Comparison of ENCODE assay signal across 21 mouse cellular contexts in genomic region chr19:47399029-47399428, GRCm38 (mm10).
DNase-seq lines count a peak whose midpoint lies in the region; ATAC-seq and TF ChIP-seq lines count a peak whose summit lies in the region.
"Had no signal": no experiment of that assay in that cellular context is flagged by ENCODE, and none has a peak within 500 bp of the region (broad histone marks: within the 10 kb centered on the region; RNA-seq: fewer than 3 reads in every experiment).

No protein-coding gene starts in this region.

- no peak for ATAC-seq in hindbrain, embryonic 13.5 days (ENCODE audit: low FRiP score)
- ATAC-seq in hindbrain, embryonic 11.5 days (ENCODE audit: low FRiP score): no peak
- no peak for ATAC-seq in limb, embryonic 15.5 days (ENCODE audit: insufficient number of reproducible peaks, low FRiP score, low TSS enrichment, low read depth)
- ATAC-seq in intestine, postnatal 0 days: no peak
- ATAC-seq: activated CD4-positive, CD25-positive, alpha-beta regulatory T cell, adult 4 months; forebrain, embryonic 16.5 days had no signal

- H3K4me3 ChIP-seq in hindbrain, embryonic 13.5 days: no peak overlapping the region
- no peak overlapping the region for H3K4me3 ChIP-seq in hindbrain, embryonic 11.5 days (ENCODE audit: low read depth, low read length)
- H3K4me3 ChIP-seq in embryonic facial prominence, embryonic 10.5 days: no peak overlapping the region
- no peak overlapping the region for H3K4me3 ChIP-seq in limb, embryonic 15.5 days
- H3K4me3 ChIP-seq in intestine, postnatal 0 days (ENCODE audit: low read depth, low read length): no peak overlapping the region
- H3K4me3 ChIP-seq: heart, embryonic 10.5 days; midbrain, embryonic 12.5 days had no signal

- H3K27ac ChIP-seq in hindbrain, embryonic 13.5 days: peak overlapping the region; percentile 67
- H3K27ac ChIP-seq in hindbrain, embryonic 11.5 days (ENCODE audit: low read depth, low read length): no peak overlapping the region
- 0 out of 2 replicates have a peak overlapping the region, but pooled peaks have one; percentile 63 for H3K27ac ChIP-seq in embryonic facial prominence, embryonic 10.5 days (replicated peaks)
- peak overlapping the region; percentile 68; the same call in 1 of the 2 replicates for H3K27ac ChIP-seq in limb, embryonic 15.5 days
- no peak overlapping the region for H3K27ac ChIP-seq in intestine, postnatal 0 days (ENCODE audit: low read depth, low read length)
- H3K27ac ChIP-seq: kidney, postnatal 0 days; liver, embryonic 14.5 days; midbrain, embryonic 12.5 days had no signal

- TF ChIP-seq CTCF in intestine, postnatal 0 days (IDR thresholded peaks at IDR 0.05; ENCODE audit: low read depth): no peak

- no peak overlapping the region for H3K4me2 ChIP-seq in hindbrain, embryonic 13.5 days
- no peak overlapping the region for H3K4me2 ChIP-seq in hindbrain, embryonic 11.5 days (replicated peaks; ENCODE audit: low read depth, low read length)
- no peak overlapping the region for H3K4me2 ChIP-seq in limb, embryonic 15.5 days
- H3K4me2 ChIP-seq in intestine, postnatal 0 days (replicated peaks; ENCODE audit: low read depth): no peak overlapping the region
- H3K4me2 ChIP-seq: lung, embryonic 14.5 days; midbrain, embryonic 12.5 days had no signal

- no peaks in the 10 kb centered on the region for H3K9me3 ChIP-seq in hindbrain, embryonic 13.5 days
- H3K9me3 ChIP-seq in hindbrain, embryonic 11.5 days (ENCODE audit: control insufficient read depth, low read length): no peaks in the 10 kb centered on the region
- no peaks in the 10 kb centered on the region for H3K9me3 ChIP-seq in embryonic facial prominence, embryonic 10.5 days
- H3K9me3 ChIP-seq in limb, embryonic 15.5 days: no peaks in the 10 kb centered on the region
- no peaks in the 10 kb centered on the region for H3K9me3 ChIP-seq in intestine, postnatal 0 days (ENCODE audit: control insufficient read depth)
- H3K9me3 ChIP-seq: heart, embryonic 10.5 days; midbrain, embryonic 12.5 days had no signal

- no peak for DNase-seq in hindbrain, embryonic 11.5 days (ENCODE audit: low spot score)
- peak; percentile 43 for DNase-seq in A20 (ENCODE audit: low read depth, low spot score)
- no peak for DNase-seq in embryonic facial prominence, embryonic 10.5 days (ENCODE audit: low spot score)
- no peak for DNase-seq in kidney, postnatal 14 days
- DNase-seq in gastrocnemius, postnatal 4 days (ENCODE audit: low spot score in 2 of 2): no peak
- DNase-seq: adrenal gland, adult 8-10 months; cerebellum, adult 18-20 months; cerebellum, postnatal 25 days; embryo, embryonic 11 days; kidney, adult 18-20 months; thymus, postnatal 36 days had no signal

- no peaks in the 10 kb centered on the region for H3K27me3 ChIP-seq in hindbrain, embryonic 13.5 days
- no peaks in the 10 kb centered on the region for H3K27me3 ChIP-seq in hindbrain, embryonic 11.5 days (ENCODE audit: control insufficient read depth, insufficient read depth, low read length)
- H3K27me3 ChIP-seq in embryonic facial prominence, embryonic 10.5 days (replicated peaks; ENCODE audit: low read depth, poor library complexity, severe bottlenecking): no peaks in the 10 kb centered on the region
- no peaks in the 10 kb centered on the region for H3K27me3 ChIP-seq in limb, embryonic 15.5 days
- no peaks in the 10 kb centered on the region for H3K27me3 ChIP-seq in intestine, postnatal 0 days (replicated peaks; ENCODE audit: control insufficient read depth, insufficient read depth, low read length)
- H3K27me3 ChIP-seq: midbrain, embryonic 12.5 days had no signal

- H3K9ac ChIP-seq in hindbrain, embryonic 13.5 days: no peak overlapping the region
- no peak overlapping the region for H3K9ac ChIP-seq in hindbrain, embryonic 11.5 days (ENCODE audit: low read depth, low read length)
- H3K9ac ChIP-seq in limb, embryonic 15.5 days: no peak overlapping the region
- no peak overlapping the region for H3K9ac ChIP-seq in intestine, postnatal 0 days (ENCODE audit: low read depth, low read length)
- H3K9ac ChIP-seq: liver, embryonic 14.5 days; lung, embryonic 14.5 days; midbrain, embryonic 12.5 days had no signal

- peaks cover 35% of the 10 kb centered on the region for H3K4me1 ChIP-seq in hindbrain, embryonic 13.5 days (replicated peaks)
- no peaks in the 10 kb centered on the region for H3K4me1 ChIP-seq in hindbrain, embryonic 11.5 days (replicated peaks; ENCODE audit: control insufficient read depth, insufficient read depth, low read length)
- H3K4me1 ChIP-seq in embryonic facial prominence, embryonic 10.5 days: peaks cover 54% of the 10 kb centered on the region
- peaks cover 51% of the 10 kb centered on the region for H3K4me1 ChIP-seq in limb, embryonic 15.5 days
- peaks cover 22% of the 10 kb centered on the region for H3K4me1 ChIP-seq in intestine, postnatal 0 days (replicated peaks; ENCODE audit: control insufficient read depth, insufficient read depth, low read length)

- WGBS in hindbrain, embryonic 13.5 days: 92% methylated on average over 11 of the region's 11 CpGs
- 91% methylated on average over 11 of the region's 11 CpGs for WGBS in hindbrain, embryonic 11.5 days
- WGBS in embryonic facial prominence, embryonic 10.5 days: 96% methylated on average over 11 of the region's 11 CpGs
- 89% methylated on average over 11 of the region's 11 CpGs for WGBS in limb, embryonic 15.5 days
- WGBS in intestine, postnatal 0 days: 95% methylated on average over 11 of the region's 11 CpGs

- H3K36me3 ChIP-seq in hindbrain, embryonic 13.5 days: no peaks in the 10 kb centered on the region
- no peaks in the 10 kb centered on the region for H3K36me3 ChIP-seq in hindbrain, embryonic 11.5 days (ENCODE audit: control insufficient read depth, insufficient read depth, low read length)
- H3K36me3 ChIP-seq in embryonic facial prominence, embryonic 10.5 days (replicated peaks): peaks cover 18% of the 10 kb centered on the region
- peaks cover 15% of the 10 kb centered on the region; the same call in 1 of the 2 replicates for H3K36me3 ChIP-seq in limb, embryonic 15.5 days
- H3K36me3 ChIP-seq in intestine, postnatal 0 days (ENCODE audit: control insufficient read depth, insufficient read depth): no peaks in the 10 kb centered on the region
- H3K36me3 ChIP-seq: midbrain, embryonic 12.5 days had no signal

Comparison
In these comparisons a context has a peak if more than half of its experiments do, and no peak if none do; other contexts are left out.
1. H3K27ac ChIP-seq: peak in hindbrain, embryonic 13.5 days (single experiment), embryonic facial prominence, embryonic 10.5 days (single experiment) and limb, embryonic 15.5 days (single experiment); none in hindbrain, embryonic 11.5 days (single experiment) and intestine, postnatal 0 days (single experiment).